Comparison of ENCODE assay signal across 16 mouse cellular contexts in the genomic region with DNA sequence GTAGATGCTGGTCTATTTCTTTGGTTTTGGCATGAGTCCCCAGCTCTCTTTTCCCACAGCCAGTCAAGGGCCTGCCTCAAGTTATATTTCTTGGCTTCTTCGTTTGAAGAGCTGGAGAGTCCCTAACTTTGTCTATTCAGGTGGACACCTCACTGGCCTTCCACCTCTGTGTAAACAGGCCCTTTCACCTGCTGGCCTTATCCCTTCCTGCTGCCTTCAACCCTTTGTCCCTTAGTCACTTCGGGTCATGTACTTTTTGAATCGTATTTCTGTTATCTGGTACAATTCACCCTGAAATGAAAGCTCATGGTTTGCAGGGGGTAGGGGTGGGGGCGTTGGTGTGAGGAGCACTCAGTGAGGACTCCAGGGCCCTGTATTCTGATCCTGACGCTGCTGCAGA. TPM values are rescaled to one million over a fixed set of nuclear protein-coding genes. Genes with fewer than 3 reads are reported as not detected.
A peak's percentile ranks its signal among the peaks of the same experiment; 100 is the strongest.
DNase-seq lines count a peak whose midpoint lies in the region; ATAC-seq lines count a peak whose summit lies in the region.
"Had no signal": no experiment of that assay in that cellular context is flagged by ENCODE, and none has a peak within 500 bp of the region (broad histone marks: within the 10 kb centered on the region; RNA-seq: fewer than 3 reads in every experiment).

No protein-coding gene starts in this region.

- H3K27ac ChIP-seq in heart, embryonic 15.5 days: peak overlapping the region; percentile 90
- H3K27ac ChIP-seq in limb, embryonic 15.5 days: 0 out of 2 replicates have a peak overlapping the region, but pooled peaks have one; percentile 33
- no peak overlapping the region for H3K27ac ChIP-seq in limb, embryonic 10.5 days
- H3K27ac ChIP-seq in liver, embryonic 13.5 days: peak overlapping the region; percentile 51
- H3K27ac ChIP-seq in stomach, embryonic 16.5 days (ENCODE audit: low read length): peak overlapping the region; percentile 48; the same call in 1 of the 2 replicates
- no peak overlapping the region for H3K27ac ChIP-seq in forebrain, embryonic 10.5 days
- H3K27ac ChIP-seq: embryonic facial prominence, embryonic 15.5 days; forebrain, embryonic 15.5 days; gastrocnemius, adult 2 months; lung, embryonic 15.5 days had no signal

- H3K9me3 ChIP-seq in heart, embryonic 15.5 days (replicated peaks): no peaks in the 10 kb centered on the region
- no peaks in the 10 kb centered on the region for H3K9me3 ChIP-seq in limb, embryonic 15.5 days
- H3K9me3 ChIP-seq in limb, embryonic 10.5 days (replicated peaks): no peaks in the 10 kb centered on the region
- no peaks in the 10 kb centered on the region for H3K9me3 ChIP-seq in liver, embryonic 13.5 days (replicated peaks)
- H3K9me3 ChIP-seq in stomach, embryonic 16.5 days (replicated peaks; ENCODE audit: control insufficient read depth, low read length): no peaks in the 10 kb centered on the region
- no peaks in the 10 kb centered on the region for H3K9me3 ChIP-seq in forebrain, embryonic 10.5 days
- H3K9me3 ChIP-seq: embryonic facial prominence, embryonic 15.5 days; forebrain, embryonic 15.5 days; lung, embryonic 15.5 days had no signal

- no peaks in the 10 kb centered on the region for H3K27me3 ChIP-seq in heart, embryonic 15.5 days
- H3K27me3 ChIP-seq in limb, embryonic 15.5 days: no peaks in the 10 kb centered on the region
- no peaks in the 10 kb centered on the region for H3K27me3 ChIP-seq in limb, embryonic 10.5 days (ENCODE audit: low read depth, poor library complexity, severe bottlenecking)
- H3K27me3 ChIP-seq in liver, embryonic 13.5 days: no peaks in the 10 kb centered on the region
- H3K27me3 ChIP-seq in stomach, embryonic 16.5 days (ENCODE audit: control insufficient read depth, insufficient read depth, low read length): no peaks in the 10 kb centered on the region
- no peaks in the 10 kb centered on the region for H3K27me3 ChIP-seq in forebrain, embryonic 10.5 days (ENCODE audit: poor library complexity, severe bottlenecking)
- H3K27me3 ChIP-seq: embryonic facial prominence, embryonic 15.5 days; forebrain, embryonic 15.5 days; lung, embryonic 15.5 days had no signal

- H3K4me1 ChIP-seq in heart, embryonic 15.5 days (replicated peaks): peaks cover 95% of the 10 kb centered on the region
- peaks cover 77% of the 10 kb centered on the region for H3K4me1 ChIP-seq in limb, embryonic 15.5 days
- H3K4me1 ChIP-seq in limb, embryonic 10.5 days: peaks cover 18% of the 10 kb centered on the region
- peaks cover 100% of the 10 kb centered on the region for H3K4me1 ChIP-seq in liver, embryonic 13.5 days (replicated peaks)
- peaks cover 43% of the 10 kb centered on the region for H3K4me1 ChIP-seq in stomach, embryonic 16.5 days (ENCODE audit: control insufficient read depth, insufficient read depth, low read length)
- H3K4me1 ChIP-seq in forebrain, embryonic 10.5 days: peaks cover 69% of the 10 kb centered on the region
- H3K4me1 ChIP-seq: forebrain, embryonic 15.5 days had no signal

- peak overlapping the region; percentile 25; the same call in 1 of the 2 replicates for H3K9ac ChIP-seq in heart, embryonic 15.5 days
- H3K9ac ChIP-seq in limb, embryonic 15.5 days: no peak overlapping the region
- H3K9ac ChIP-seq in liver, embryonic 13.5 days: peak overlapping the region; percentile 1; the same call in 1 of the 2 replicates
- H3K9ac ChIP-seq in stomach, embryonic 16.5 days (ENCODE audit: low read length): no peak overlapping the region
- H3K9ac ChIP-seq: embryonic facial prominence, embryonic 15.5 days; forebrain, embryonic 15.5 days; lung, embryonic 15.5 days had no signal

- ATAC-seq in heart, embryonic 15.5 days (replicated peaks; ENCODE audit: insufficient number of reproducible peaks, insufficient read depth, low FRiP score, low read depth): no peak
- no peak for ATAC-seq in limb, embryonic 15.5 days (ENCODE audit: insufficient number of reproducible peaks, low FRiP score, low TSS enrichment, low read depth)
- no peak for ATAC-seq in liver, embryonic 13.5 days (ENCODE audit: low read depth)
- no peak for ATAC-seq in stomach, embryonic 16.5 days (ENCODE audit: insufficient read depth, low FRiP score)
- ATAC-seq: forebrain, embryonic 15.5 days; midbrain, embryonic 16.5 days had no signal

- no peak overlapping the region for H3K4me3 ChIP-seq in heart, embryonic 15.5 days
- H3K4me3 ChIP-seq in limb, embryonic 15.5 days: no peak overlapping the region
- no peak overlapping the region for H3K4me3 ChIP-seq in limb, embryonic 10.5 days
- H3K4me3 ChIP-seq in liver, embryonic 13.5 days (replicated peaks): no peak overlapping the region
- H3K4me3 ChIP-seq in stomach, embryonic 16.5 days (replicated peaks; ENCODE audit: low read length): no peak overlapping the region
- no peak overlapping the region for H3K4me3 ChIP-seq in forebrain, embryonic 10.5 days
- H3K4me3 ChIP-seq: embryonic facial prominence, embryonic 15.5 days; forebrain, embryonic 15.5 days; gastrocnemius, adult 2 months; lung, embryonic 15.5 days had no signal

- H3K36me3 ChIP-seq in heart, embryonic 15.5 days: peaks cover 22% of the 10 kb centered on the region
- H3K36me3 ChIP-seq in limb, embryonic 15.5 days: peaks cover 52% of the 10 kb centered on the region
- peaks cover 89% of the 10 kb centered on the region for H3K36me3 ChIP-seq in limb, embryonic 10.5 days
- H3K36me3 ChIP-seq in liver, embryonic 13.5 days: peaks cover 100% of the 10 kb centered on the region
- H3K36me3 ChIP-seq in stomach, embryonic 16.5 days (ENCODE audit: control insufficient read depth, insufficient read depth, low read length): peaks cover 11% of the 10 kb centered on the region
- H3K36me3 ChIP-seq in forebrain, embryonic 10.5 days (replicated peaks): peaks cover 99% of the 10 kb centered on the region

- 56% methylated on average over 5 of the region's 5 CpGs for WGBS in heart, embryonic 15.5 days
- WGBS in limb, embryonic 15.5 days: 78% methylated on average over 5 of the region's 5 CpGs
- WGBS in limb, embryonic 10.5 days: 85% methylated on average over 5 of the region's 5 CpGs
- 55% methylated on average over 5 of the region's 5 CpGs for WGBS in liver, embryonic 13.5 days (ENCODE audit: insufficient replicate concordance)
- WGBS in stomach, embryonic 16.5 days: 67% methylated on average over 5 of the region's 5 CpGs
- WGBS in forebrain, embryonic 10.5 days: 71% methylated on average over 5 of the region's 5 CpGs

- DNase-seq in heart, adult 9 months (ENCODE audit: low spot score in 2 of 2): no peak
- no peak for DNase-seq in limb, embryonic 10.5 days (ENCODE audit: low spot score)
- DNase-seq in liver, embryonic 13.5 days: no peak
- DNase-seq in forebrain, embryonic 10.5 days (ENCODE audit: extremely low spot score, low spot score): no peak
- DNase-seq: adrenal gland, adult 8-10 months; cerebellum, adult 9-10 months; gastrocnemius, adult 2 months; heart, postnatal 14 days; kidney, postnatal 10 days had no signal

- no peak overlapping the region for H3K4me2 ChIP-seq in heart, embryonic 15.5 days
- H3K4me2 ChIP-seq in limb, embryonic 15.5 days: no peak overlapping the region
- H3K4me2 ChIP-seq in liver, embryonic 13.5 days: peak overlapping the region; percentile 5
- H3K4me2 ChIP-seq in stomach, embryonic 16.5 days (ENCODE audit: low read depth, low read length): no peak overlapping the region
- H3K4me2 ChIP-seq: embryonic facial prominence, embryonic 15.5 days; forebrain, embryonic 15.5 days; lung, embryonic 15.5 days had no signal

RNA-seq across cellular contexts. Expression of gene Slc2a1, which starts 10.8 kb away (rescaled TPM):
- polyA plus RNA-seq in heart, embryonic 15.5 days (2015; fragmentation: Nextera tagmentation; extraction: Ambion mirVana): 119 and 127 TPM in 2 replicates
- 179 and 208 TPM in 2 replicates for polyA plus RNA-seq in limb, embryonic 15.5 days (2015; fragmentation: Nextera tagmentation; extraction: Ambion mirVana)
- 110 and 139 TPM in 2 replicates for polyA plus RNA-seq in limb, embryonic 10.5 days (2016; fragmentation: Nextera tagmentation; extraction: Ambion mirVana)
- 272 and 303 TPM in 2 replicates for polyA plus RNA-seq in liver, embryonic 13.5 days (2015; fragmentation: Nextera tagmentation; extraction: Ambion mirVana)
- polyA plus RNA-seq in stomach, embryonic 16.5 days (2015; fragmentation: Nextera tagmentation; extraction: Ambion mirVana): 142 and 155 TPM in 2 replicates
- polyA plus RNA-seq in forebrain, embryonic 10.5 days (2016; fragmentation: Nextera tagmentation; extraction: Ambion mirVana): 204 and 222 TPM in 2 replicates

RNA-seq across cellular contexts. Expression of gene Zfp691, which starts 54.6 kb away (rescaled TPM):
- 9.9 and 10.6 TPM in 2 replicates for polyA plus RNA-seq in heart, embryonic 15.5 days (2015; fragmentation: Nextera tagmentation; extraction: Ambion mirVana)
- 7.0 and 7.7 TPM in 2 replicates for polyA plus RNA-seq in limb, embryonic 15.5 days (2015; fragmentation: Nextera tagmentation; extraction: Ambion mirVana)
- 10.1 and 10.3 TPM in 2 replicates for polyA plus RNA-seq in limb, embryonic 10.5 days (2016; fragmentation: Nextera tagmentation; extraction: Ambion mirVana)
- 2.8 and 2.9 TPM in 2 replicates for polyA plus RNA-seq in liver, embryonic 13.5 days (2015; fragmentation: Nextera tagmentation; extraction: Ambion mirVana)
- 4.9 and 5.5 TPM in 2 replicates for polyA plus RNA-seq in stomach, embryonic 16.5 days (2015; fragmentation: Nextera tagmentation; extraction: Ambion mirVana)
- 10.5 and 10.6 TPM in 2 replicates for polyA plus RNA-seq in forebrain, embryonic 10.5 days (2016; fragmentation: Nextera tagmentation; extraction: Ambion mirVana)

Comparison
In these comparisons a context has a peak if more than half of its experiments do, and no peak if none do; other contexts are left out.
1. H3K27ac ChIP-seq: peak in heart, embryonic 15.5 days (single experiment), limb, embryonic 15.5 days (single experiment), liver, embryonic 13.5 days (single experiment) and stomach, embryonic 16.5 days (single experiment); none in limb, embryonic 10.5 days (single experiment) and forebrain, embryonic 10.5 days (single experiment).
2. H3K9ac ChIP-seq: peak in heart, embryonic 15.5 days (single experiment) and liver, embryonic 13.5 days (single experiment); none in limb, embryonic 15.5 days (single experiment) and stomach, embryonic 16.5 days (single experiment).